Mouse (Mus musculus): Measurements from ENCODE around the gene Spata1. TPM values are rescaled to one million over a fixed set of nuclear protein-coding genes. Genes with fewer than 3 reads are reported as not detected.
A peak's percentile ranks its signal among the peaks of the same experiment; 100 is the strongest.

The Spata1 gene
- 3.4 and 6.4 TPM in 2 replicates for polyA plus RNA-seq (2012; ENCODE audit: insufficient read depth, insufficient read length, missing spikeins)

DNA sequence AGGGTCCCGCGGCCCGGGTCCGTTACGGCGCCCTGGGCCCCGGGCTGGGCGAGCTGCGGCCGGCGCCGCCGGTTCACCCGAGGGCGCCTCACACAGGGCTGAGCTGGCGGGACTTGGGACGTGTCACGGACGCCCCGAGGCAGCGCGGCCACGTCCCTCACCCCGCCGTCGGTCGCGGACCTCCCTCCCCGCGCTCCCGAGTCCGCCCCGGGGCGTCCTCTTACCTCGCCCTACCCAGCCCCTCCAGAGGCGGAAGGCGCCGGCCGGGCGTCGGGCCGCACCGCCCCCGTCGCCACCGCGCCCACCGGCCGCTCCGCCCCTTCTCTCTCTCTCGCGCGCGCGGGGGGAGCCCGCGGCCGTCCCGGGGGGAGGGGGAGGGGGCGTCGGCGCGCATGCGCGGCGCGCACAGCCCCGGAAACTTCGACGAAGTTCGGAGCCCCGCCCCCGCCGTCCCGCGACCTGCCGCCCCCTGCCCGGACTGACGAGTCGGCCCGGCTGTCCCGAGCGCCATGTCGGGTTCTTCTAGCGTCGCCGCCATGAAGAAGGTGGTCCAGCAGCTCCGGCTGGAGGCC, at the start of gene Spata1, which contains the start of gene Gng5:
Spata1 (minus strand) TSS at position 323 of the 572 bp plus-strand sequence.
Gng5 (plus strand) TSS at position 377 of the 572 bp plus-strand sequence.
- peaks cover 10% of the 10 kb centered on the region for H3K4me1 ChIP-seq (ENCODE audit: control insufficient read depth, insufficient read depth, insufficient read length, low read length)
- peak within 1 kb of the TSS; percentile 99 for H3K27ac ChIP-seq (replicated peaks; ENCODE audit: low read depth, low read length)
- peak within 1 kb of the TSS; percentile 100 for H3K4me3 ChIP-seq (ENCODE audit: insufficient read depth, low read depth, low read length)

DNA sequence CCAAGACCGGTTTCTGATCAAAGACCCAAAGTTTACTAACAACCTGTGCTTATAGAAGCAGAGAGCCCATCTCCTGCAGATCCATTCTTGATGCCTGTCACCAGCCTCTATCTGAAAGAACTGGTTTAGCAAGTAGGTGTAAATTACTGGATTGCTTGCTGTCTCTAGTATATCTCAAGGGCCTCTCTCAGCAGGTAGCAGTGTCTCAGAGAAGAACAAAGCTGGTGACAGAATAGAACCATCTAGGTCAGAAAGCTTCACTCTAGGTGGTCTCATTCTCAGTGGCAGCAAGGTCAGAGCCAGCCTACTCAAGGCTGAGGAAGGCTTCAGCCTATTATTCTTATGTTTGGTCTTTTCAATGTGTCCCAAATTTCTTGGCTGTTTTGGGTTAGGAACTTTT, 44.1 kb upstream of the Spata1 start:
- no peaks in the 10 kb centered on the region for H3K4me1 ChIP-seq (ENCODE audit: control insufficient read depth, insufficient read depth, insufficient read length, low read length)

DNA sequence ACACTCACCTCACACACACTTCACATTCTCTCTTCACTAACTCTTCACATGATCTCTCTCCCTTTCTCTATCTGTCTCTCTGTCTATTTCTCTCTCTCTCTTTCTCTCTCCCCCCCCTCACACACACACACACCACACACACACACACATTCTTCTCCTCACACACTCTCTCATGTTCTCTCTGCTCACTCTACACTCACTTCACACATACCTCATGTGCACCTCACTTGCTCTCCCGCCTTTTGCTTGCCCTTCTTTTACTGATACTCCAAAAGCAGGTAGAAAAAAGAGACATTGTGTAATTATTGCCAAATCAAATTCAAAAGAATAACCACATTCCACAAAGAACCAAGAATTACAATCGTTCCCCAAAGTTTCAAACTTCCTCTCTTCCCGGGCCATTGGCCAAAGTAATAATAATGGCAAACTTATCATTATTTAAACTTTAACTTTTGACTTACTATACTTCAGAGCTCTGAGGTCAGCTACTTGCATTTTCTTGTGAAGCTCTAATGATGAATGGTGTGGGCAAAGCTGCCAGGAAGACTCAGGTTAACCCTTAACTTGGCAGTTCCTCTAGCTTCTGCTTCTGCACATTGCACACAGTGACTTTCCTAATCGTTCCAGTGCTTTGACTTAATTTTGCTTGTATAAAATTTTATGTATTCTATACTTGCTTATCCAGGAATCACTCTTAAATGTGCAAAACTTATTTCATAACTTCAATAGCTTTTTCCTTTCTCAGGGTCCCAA, 41.1 kb upstream of the Spata1 start:
- no peaks in the 10 kb centered on the region for H3K4me1 ChIP-seq (ENCODE audit: control insufficient read depth, insufficient read depth, insufficient read length, low read length)
- H3K4me3 ChIP-seq (ENCODE audit: insufficient read depth, low read depth, low read length): no peak overlapping the region
- no peak overlapping the region for H3K27ac ChIP-seq (replicated peaks; ENCODE audit: low read depth, low read length)

More for the DNA sequence above, 44.1 kb upstream of the Spata1 start:
- no peak overlapping the region for H3K4me3 ChIP-seq (ENCODE audit: insufficient read depth, low read depth, low read length)
- no peak overlapping the region for H3K27ac ChIP-seq (replicated peaks; ENCODE audit: low read depth, low read length)

DNA sequence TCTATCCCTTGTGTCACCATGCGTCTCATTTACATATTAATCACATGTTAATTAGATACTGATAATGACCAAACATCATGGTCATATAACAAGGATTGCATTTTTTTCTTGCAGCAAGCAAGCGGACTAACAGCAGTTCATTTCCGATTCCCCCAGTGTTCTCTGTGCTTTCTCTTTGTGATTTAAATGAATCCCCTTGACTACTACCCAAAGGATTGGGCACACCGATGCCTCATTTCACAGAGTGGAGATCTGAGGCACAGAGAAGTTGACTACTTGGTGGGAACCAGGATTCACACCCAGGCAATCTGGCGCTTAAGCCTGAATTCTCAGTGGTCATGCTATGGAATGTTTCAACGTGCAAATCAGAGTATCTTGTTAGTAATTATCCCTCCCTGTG, 35.4 kb upstream of the Spata1 start:
- Histone ChIP-seq H3K4me1 (ENCODE audit: control insufficient read depth, insufficient read depth, insufficient read length, low read length) (no peaks in the 10 kb centered on the region), H3K27ac (replicated peaks; ENCODE audit: low read depth, low read length) (no peak overlapping the region)

DNA sequence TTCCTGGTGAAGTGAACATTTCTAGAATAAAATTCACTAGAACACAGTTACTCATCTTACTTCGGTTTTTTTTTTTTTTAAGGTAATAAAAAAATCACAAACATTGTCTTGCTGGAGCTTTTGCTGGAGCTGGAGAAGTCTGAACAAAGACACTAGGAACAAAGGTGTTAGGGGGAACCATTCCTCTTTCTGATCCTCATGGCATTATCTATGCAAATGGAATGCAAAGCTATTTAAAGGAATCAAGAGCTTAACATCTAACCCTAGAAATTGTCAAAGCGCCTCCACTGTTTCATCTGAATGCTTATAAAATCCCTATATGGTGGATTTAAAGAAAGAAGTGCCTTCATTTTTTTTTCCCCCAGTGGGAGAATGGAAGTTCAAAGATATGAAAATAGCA, 28.8 kb upstream of the Spata1 start:
- Histone ChIP-seq H3K4me3 (ENCODE audit: insufficient read depth, low read depth, low read length) (no peak overlapping the region), H3K27ac (replicated peaks; ENCODE audit: low read depth, low read length) (no peak overlapping the region)

More for the DNA sequence above, 35.4 kb upstream of the Spata1 start:
- H3K4me3 ChIP-seq (ENCODE audit: insufficient read depth, low read depth, low read length): no peak overlapping the region

DNA sequence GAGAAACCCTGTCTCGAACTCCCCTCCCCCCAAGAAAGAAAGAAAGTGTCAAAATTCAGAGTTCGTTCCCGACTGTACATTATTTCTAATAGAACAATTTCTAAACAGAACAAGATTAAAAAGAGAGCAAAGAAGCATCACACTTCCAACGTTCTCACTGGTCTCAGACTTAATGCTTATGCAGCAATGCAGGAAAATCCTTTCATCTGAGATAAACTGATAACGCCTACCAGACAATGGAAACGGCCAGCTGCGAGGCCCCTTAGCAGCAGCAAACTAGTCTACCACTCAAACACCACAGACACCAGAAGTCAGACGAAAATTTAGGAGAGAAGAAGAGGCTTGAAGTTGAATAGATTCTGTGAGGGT, 22.1 kb upstream of the Spata1 start:
- Histone ChIP-seq H3K27ac (replicated peaks; ENCODE audit: low read depth, low read length) (peak overlapping the region; percentile 83), H3K4me3 (ENCODE audit: insufficient read depth, low read depth, low read length) (peak overlapping the region; percentile 98), H3K4me1 (ENCODE audit: control insufficient read depth, insufficient read depth, insufficient read length, low read length) (no peaks in the 10 kb centered on the region)

More for the DNA sequence above, 28.8 kb upstream of the Spata1 start:
- no peaks in the 10 kb centered on the region for H3K4me1 ChIP-seq (ENCODE audit: control insufficient read depth, insufficient read depth, insufficient read length, low read length)

DNA sequence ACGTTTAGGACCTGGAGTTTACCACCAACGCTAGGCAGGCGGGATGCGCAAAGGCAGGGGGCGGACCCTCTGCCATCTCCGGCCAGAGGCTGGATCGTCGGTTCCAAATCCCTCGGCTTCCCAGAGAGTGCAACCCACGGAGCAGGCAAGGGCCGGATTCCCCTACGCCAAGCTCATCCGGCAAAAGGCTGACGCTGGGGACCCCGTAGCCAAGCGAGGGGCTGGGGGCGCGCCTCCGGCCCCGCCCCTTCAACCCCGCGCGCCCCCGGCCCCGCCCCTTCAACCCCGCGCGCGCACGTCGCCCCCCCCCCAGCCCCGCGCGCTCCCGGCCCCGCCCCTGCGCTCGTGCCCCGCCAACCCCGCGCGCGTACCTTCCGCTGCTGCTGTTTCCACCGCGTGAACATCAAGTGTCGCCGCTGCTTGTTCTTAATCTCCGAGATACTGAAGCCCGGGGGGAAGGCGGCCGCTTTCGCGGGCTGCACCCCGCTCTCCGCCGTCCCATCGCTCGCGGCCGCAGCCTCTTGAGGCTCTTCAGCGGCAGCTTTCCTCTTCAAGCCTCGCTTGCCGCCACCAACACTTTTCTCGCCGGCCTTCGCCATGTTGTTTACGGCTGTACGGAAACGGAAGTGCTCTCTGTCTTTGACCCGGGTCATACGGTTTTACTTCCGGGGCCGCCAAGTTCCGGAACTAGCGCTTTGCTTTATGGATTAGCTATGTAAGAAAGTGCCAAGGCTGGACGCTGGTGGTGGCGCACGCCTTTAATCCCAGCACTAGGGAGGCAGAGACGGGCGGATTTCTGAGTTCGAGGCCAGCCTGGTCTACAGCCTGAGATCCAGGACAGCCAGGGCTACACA, 21.5 kb upstream of the Spata1 start, which contains the start of gene Rpf1:
Rpf1 (minus strand) TSS at position 632 of the 854 bp plus-strand sequence.
- Histone ChIP-seq H3K4me3 (ENCODE audit: insufficient read depth, low read depth, low read length) (peak within 1 kb of the TSS; percentile 98), H3K4me1 (ENCODE audit: control insufficient read depth, insufficient read depth, insufficient read length, low read length) (no peaks in the 10 kb centered on the region), H3K27ac (replicated peaks; ENCODE audit: low read depth, low read length) (peak within 1 kb of the TSS; percentile 90)

DNA sequence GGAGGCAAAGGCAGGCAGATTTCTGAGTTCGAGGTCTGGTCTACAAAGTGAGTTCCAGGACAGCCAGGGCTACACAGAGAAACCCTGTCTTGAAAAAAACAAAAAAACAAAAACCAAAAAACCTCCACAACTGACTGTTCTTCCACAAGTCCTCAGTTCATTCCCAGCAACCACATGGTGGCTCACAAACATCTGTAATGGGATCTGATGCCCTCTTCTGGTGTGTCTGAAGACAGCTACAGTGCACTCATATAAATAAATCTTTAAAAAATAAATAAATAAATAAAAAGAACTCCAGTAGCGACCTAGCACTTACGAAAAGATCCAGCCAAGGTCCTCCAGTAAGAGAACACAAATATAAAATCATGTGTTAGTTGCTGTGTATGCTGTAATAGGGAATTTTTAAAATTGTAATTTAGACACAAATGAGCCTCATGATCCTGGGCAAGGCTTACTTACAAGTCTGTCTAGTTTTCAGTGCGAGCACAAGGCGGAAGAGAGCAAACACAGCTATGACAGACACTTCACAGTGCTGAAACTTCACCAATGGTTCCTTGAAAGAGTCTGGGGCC, 20.8 kb upstream of the Spata1 start:
- H3K4me1 ChIP-seq (ENCODE audit: control insufficient read depth, insufficient read depth, insufficient read length, low read length): no peaks in the 10 kb centered on the region
- H3K27ac ChIP-seq (replicated peaks; ENCODE audit: low read depth, low read length): no peak overlapping the region
- H3K4me3 ChIP-seq (ENCODE audit: insufficient read depth, low read depth, low read length): peak overlapping the region; percentile 83

DNA sequence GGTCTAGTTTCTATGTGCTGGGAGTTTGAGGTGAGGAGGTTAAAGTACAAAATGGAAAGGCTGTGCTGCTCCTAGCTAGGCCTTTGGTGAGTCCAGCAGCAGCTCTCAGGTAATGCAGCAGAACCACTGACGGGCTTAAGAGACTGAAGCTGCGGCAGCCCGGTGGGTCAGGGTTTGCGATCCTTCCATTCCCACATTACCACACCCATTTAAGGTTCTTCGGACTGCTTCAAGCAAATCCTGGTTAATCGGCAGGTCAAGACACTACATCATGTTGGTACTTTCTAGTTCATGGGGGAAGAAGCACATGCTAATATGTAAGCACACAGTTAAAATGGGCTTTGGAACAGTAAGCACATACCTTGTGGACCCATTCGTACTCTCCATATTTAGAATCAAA, 7.2 kb upstream of the Spata1 start:
- Histone ChIP-seq H3K4me1 (ENCODE audit: control insufficient read depth, insufficient read depth, insufficient read length, low read length) (peaks cover 6% of the 10 kb centered on the region), H3K27ac (replicated peaks; ENCODE audit: low read depth, low read length) (no peak overlapping the region), H3K4me3 (ENCODE audit: insufficient read depth, low read depth, low read length) (no peak overlapping the region)

DNA sequence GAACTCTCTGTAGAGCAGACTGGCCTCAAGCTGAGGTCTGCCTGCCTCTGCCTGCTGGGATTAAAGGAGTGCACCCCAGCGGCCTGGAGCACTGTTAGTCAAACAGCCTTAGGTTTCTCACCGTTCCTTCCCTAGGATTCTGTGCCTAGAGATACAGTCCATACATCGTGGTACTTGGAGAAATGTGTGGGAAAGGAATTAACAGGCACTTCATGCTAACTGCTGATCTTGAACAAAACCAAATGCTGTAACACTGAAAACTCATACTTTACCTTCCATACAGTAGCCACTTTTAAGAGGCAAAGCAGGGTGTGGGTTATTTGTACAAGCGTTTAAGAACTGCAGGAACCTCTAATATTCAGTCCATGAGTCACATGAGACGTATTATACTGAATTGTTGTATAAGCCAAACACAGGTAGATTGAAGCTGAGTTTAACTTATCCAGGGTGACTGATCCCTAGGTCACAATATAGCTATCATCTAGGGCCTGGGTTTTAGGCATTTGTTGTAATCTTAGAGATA, 2.1 kb upstream of the Spata1 start:
- Histone ChIP-seq H3K27ac (replicated peaks; ENCODE audit: low read depth, low read length) (peak overlapping the region; percentile 3), H3K4me3 (ENCODE audit: insufficient read depth, low read depth, low read length) (peak overlapping the region; percentile 100; the same call in 1 of the 2 replicates), H3K4me1 (ENCODE audit: control insufficient read depth, insufficient read depth, insufficient read length, low read length) (peaks cover 10% of the 10 kb centered on the region)

DNA sequence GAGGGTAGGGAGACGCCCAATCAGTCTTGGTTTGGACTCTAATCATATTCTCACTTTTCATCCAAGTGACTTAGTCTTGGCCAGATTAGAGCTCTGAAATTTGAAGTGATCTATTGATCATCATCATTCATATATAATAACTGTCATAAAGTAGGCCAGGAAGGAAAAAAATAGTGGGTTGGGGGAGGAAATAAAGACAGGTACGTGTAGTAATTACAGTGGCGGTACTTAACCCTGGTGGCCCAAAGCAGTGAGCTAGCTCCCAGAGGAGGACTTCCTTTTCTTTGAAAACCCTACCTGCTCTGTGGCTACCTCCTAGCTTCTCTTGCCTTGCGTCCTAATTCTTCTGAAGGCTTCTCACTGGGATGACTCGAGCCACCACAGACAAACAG, 1.3 kb upstream of the Spata1 start:
- peak overlapping the region; percentile 62 for H3K27ac ChIP-seq (replicated peaks; ENCODE audit: low read depth, low read length)
- peaks cover 10% of the 10 kb centered on the region for H3K4me1 ChIP-seq (ENCODE audit: control insufficient read depth, insufficient read depth, insufficient read length, low read length)
- H3K4me3 ChIP-seq (ENCODE audit: insufficient read depth, low read depth, low read length): peak overlapping the region; percentile 100

DNA sequence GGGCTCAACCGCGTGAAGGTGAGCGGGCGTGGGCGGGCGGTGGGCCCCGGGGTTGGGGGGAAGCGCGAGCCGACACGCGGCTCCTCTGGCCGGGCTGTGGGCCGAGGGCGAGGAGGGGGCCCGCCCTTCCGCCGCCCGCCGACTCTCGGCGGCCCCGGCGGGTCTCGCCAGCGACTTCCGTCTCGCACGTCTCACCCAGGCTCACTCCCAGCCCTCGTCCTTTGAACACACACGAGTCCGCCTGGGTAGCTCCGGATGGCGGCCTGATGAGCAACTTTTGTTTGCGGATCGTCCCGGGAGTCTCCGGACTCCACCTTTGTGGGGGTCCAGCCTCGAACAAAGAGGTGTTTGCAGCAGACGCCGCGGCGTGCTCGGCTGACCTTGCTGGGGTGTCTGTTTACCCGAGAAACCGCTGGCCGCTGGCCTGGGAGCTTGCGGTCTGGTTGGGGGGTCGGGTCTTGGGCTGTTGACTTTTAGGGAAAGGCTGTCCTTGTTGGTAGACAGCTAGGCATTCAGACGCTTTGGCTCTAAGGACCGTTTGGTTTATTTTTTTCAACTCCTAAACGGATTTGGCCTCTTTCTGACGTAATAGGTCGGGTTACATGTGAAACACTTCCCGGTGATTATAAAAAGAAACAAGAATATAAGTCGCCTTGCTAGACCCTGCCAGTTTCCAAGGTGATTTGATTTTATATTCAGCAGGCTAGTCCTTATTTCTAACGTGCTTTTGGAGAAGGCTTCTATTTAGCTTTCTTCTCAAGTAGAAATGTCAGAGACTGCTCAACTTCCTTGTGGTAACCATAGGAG, 653 bp upstream of the Spata1 start:
- H3K4me1 ChIP-seq (ENCODE audit: control insufficient read depth, insufficient read depth, insufficient read length, low read length): peaks cover 10% of the 10 kb centered on the region
- H3K27ac ChIP-seq (replicated peaks; ENCODE audit: low read depth, low read length): peak overlapping the region; percentile 99
- peak overlapping the region; percentile 100 for H3K4me3 ChIP-seq (ENCODE audit: insufficient read depth, low read depth, low read length)

DNA sequence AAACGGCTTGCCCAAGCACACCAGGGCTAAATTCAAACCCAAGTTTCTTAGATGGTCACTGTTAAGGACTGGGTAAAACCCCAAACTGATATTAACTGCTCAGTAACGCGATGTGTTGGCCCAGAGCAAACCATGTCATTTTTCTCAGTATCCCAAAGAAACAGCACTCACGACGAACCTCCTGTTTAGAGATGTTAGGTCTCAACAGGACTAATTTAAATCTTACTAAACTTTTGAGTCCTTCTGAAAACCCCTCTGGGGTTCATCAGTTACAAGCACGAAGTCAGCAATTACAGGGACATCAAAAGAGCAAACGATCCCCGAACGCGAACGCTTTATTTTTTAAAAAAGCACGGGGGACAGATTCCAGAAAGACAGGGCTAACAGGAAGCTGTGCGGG, 564 bp downstream of the Spata1 start:
- Histone ChIP-seq H3K27ac (replicated peaks; ENCODE audit: low read depth, low read length) (peak overlapping the region; percentile 88), H3K4me1 (ENCODE audit: control insufficient read depth, insufficient read depth, insufficient read length, low read length) (peaks cover 10% of the 10 kb centered on the region), H3K4me3 (ENCODE audit: insufficient read depth, low read depth, low read length) (peak overlapping the region; percentile 95)

DNA sequence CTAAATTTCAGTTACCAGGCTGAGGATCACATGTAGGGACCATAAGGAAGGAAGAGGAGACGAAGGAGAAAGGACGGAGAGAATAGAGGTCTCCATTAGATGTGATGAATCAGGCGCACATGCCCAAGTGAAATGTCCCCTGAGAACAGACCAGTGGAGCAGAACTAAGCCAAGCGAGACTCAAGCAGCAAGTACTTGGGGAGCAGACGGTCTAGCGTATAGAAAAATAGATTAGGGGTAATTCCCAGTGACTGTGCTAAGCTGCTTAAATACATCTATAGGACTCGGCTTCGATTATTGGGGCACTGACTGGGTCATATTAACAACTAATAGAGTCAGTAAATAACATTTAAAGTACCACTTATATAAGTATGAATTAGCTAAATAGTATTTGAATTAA, 4.6 kb downstream of the Spata1 start:
- no peaks in the 10 kb centered on the region for H3K4me1 ChIP-seq (ENCODE audit: control insufficient read depth, insufficient read depth, insufficient read length, low read length)
- no peak overlapping the region for H3K27ac ChIP-seq (replicated peaks; ENCODE audit: low read depth, low read length)
- no peak overlapping the region for H3K4me3 ChIP-seq (ENCODE audit: insufficient read depth, low read depth, low read length)
